Mouse (Mus musculus): ENCODE data around the gene H2al1d. TPM values are rescaled to one million over a fixed set of nuclear protein-coding genes. Genes with fewer than 3 reads are reported as not detected.
"Not testable (repeated sequence)": the region's sequence is repeated elsewhere in the genome, so short reads cannot be mapped to it uniquely, and the experiment has no call there.

The H2al1d gene
- not detected in 2 replicates for polyA plus RNA-seq (2014; fragmentation: Nextera tagmentation; extraction: Ambion mirVana)

- H3K9ac ChIP-seq (ENCODE audit: low read length); H3K4me1 ChIP-seq (ENCODE audit: control insufficient read depth in 2 of 2, insufficient read depth in 2 of 2, low read length in 2 of 2); H3K27ac ChIP-seq (replicated peaks in 1 of 2; ENCODE audit: control insufficient read depth in 1 of 2, insufficient read depth in 1 of 2, low read depth in 2 of 2, low read length in 2 of 2); H3K4me2 ChIP-seq (ENCODE audit: low read length); H3K9me3 ChIP-seq (ENCODE audit: control insufficient read depth, low read length); H3K36me3 ChIP-seq (ENCODE audit: control insufficient read depth, insufficient read depth, low read length); ATAC-seq (ENCODE audit: insufficient number of reproducible peaks, insufficient read depth, low FRiP score, low read depth); H3K27me3 ChIP-seq (ENCODE audit: control insufficient read depth, insufficient read depth, low read length); H3K4me3 ChIP-seq (ENCODE audit: control insufficient read depth in 1 of 2, insufficient read depth in 1 of 2, low read depth in 1 of 2, low read length in 2 of 2): not testable (repeated sequence)
- WGBS, result no CpG with 5 or more reads among the region's 6 CpGs
Observed at GRCm38 (mm10) chrX:11308524-11308923, at the start of gene H2al1d. Gene H2al1d, plus strand, starts transcription at chrX:11308824.

GRCm38 (mm10) chrX:11264918-11265317 is 43.7 kb upstream of the H2al1d start:
- Histone ChIP-seq H3K4me1 (ENCODE audit: control insufficient read depth in 2 of 2, insufficient read depth in 2 of 2, low read length in 2 of 2) (no peaks in the 10 kb centered on the region), H3K4me2 (ENCODE audit: low read length) (no peak overlapping the region), H3K36me3 (ENCODE audit: control insufficient read depth, insufficient read depth, low read length) (no peaks in the 10 kb centered on the region), H3K9ac (ENCODE audit: low read length) (no peak overlapping the region), H3K9me3 (ENCODE audit: control insufficient read depth, low read length) (no peaks in the 10 kb centered on the region), H3K27ac (replicated peaks in 1 of 2; ENCODE audit: control insufficient read depth in 1 of 2, insufficient read depth in 1 of 2, low read depth in 2 of 2, low read length in 2 of 2) (no peak overlapping the region), H3K4me3 (ENCODE audit: control insufficient read depth in 1 of 2, insufficient read depth in 1 of 2, low read depth in 1 of 2, low read length in 2 of 2) (no peak overlapping the region), H3K27me3 (ENCODE audit: control insufficient read depth, insufficient read depth, low read length) (peaks cover 5% of the 10 kb centered on the region)
- no peak for ATAC-seq (ENCODE audit: insufficient number of reproducible peaks, insufficient read depth, low FRiP score, low read depth)
- WGBS, result 69% methylated on average over 8 of the region's 8 CpGs

- no peaks in the 10 kb centered on the region for H3K4me1 ChIP-seq (ENCODE audit: control insufficient read depth in 2 of 2, insufficient read depth in 2 of 2, low read length in 2 of 2)
- H3K27ac ChIP-seq (replicated peaks in 1 of 2; ENCODE audit: control insufficient read depth in 1 of 2, insufficient read depth in 1 of 2, low read depth in 2 of 2, low read length in 2 of 2), result no peak overlapping the region
- H3K4me3 ChIP-seq (ENCODE audit: control insufficient read depth in 1 of 2, insufficient read depth in 1 of 2, low read depth in 1 of 2, low read length in 2 of 2), result no peak overlapping the region
- 47% methylated on average over 7 of the region's 7 CpGs for WGBS
- H3K4me2 ChIP-seq (ENCODE audit: low read length), result no peak overlapping the region
- H3K9me3 ChIP-seq (ENCODE audit: control insufficient read depth, low read length), result no peaks in the 10 kb centered on the region
- peaks cover 5% of the 10 kb centered on the region; the same call in 1 of the 2 replicates for H3K27me3 ChIP-seq (ENCODE audit: control insufficient read depth, insufficient read depth, low read length)
- H3K9ac ChIP-seq (ENCODE audit: low read length), result no peak overlapping the region
- no peaks in the 10 kb centered on the region for H3K36me3 ChIP-seq (ENCODE audit: control insufficient read depth, insufficient read depth, low read length)
- ATAC-seq (ENCODE audit: insufficient number of reproducible peaks, insufficient read depth, low FRiP score, low read depth), result no peak
Observed at GRCm38 (mm10) chrX:11267791-11268190, 40.8 kb upstream of the H2al1d start.

GRCm38 (mm10) chrX:11269074-11269473 is 39.5 kb upstream of the H2al1d start:
- Histone ChIP-seq H3K36me3 (ENCODE audit: control insufficient read depth, insufficient read depth, low read length) (no peaks in the 10 kb centered on the region), H3K4me2 (ENCODE audit: low read length) (no peak overlapping the region), H3K9me3 (ENCODE audit: control insufficient read depth, low read length) (no peaks in the 10 kb centered on the region), H3K27ac (replicated peaks in 1 of 2; ENCODE audit: control insufficient read depth in 1 of 2, insufficient read depth in 1 of 2, low read depth in 2 of 2, low read length in 2 of 2) (no peak overlapping the region), H3K9ac (ENCODE audit: low read length) (no peak overlapping the region), H3K4me1 (ENCODE audit: control insufficient read depth in 2 of 2, insufficient read depth in 2 of 2, low read length in 2 of 2) (no peaks in the 10 kb centered on the region), H3K27me3 (ENCODE audit: control insufficient read depth, insufficient read depth, low read length) (peaks cover 5% of the 10 kb centered on the region; the same call in 1 of the 2 replicates), H3K4me3 (ENCODE audit: control insufficient read depth in 1 of 2, insufficient read depth in 1 of 2, low read depth in 1 of 2, low read length in 2 of 2) (no peak overlapping the region)
- ATAC-seq (ENCODE audit: insufficient number of reproducible peaks, insufficient read depth, low FRiP score, low read depth), result no peak
- 73% methylated on average over 3 of the region's 3 CpGs for WGBS

GRCm38 (mm10) chrX:11273190-11273589 is 35.4 kb upstream of the H2al1d start:
- no peak overlapping the region for H3K27ac ChIP-seq (replicated peaks in 1 of 2; ENCODE audit: control insufficient read depth in 1 of 2, insufficient read depth in 1 of 2, low read depth in 2 of 2, low read length in 2 of 2)
- H3K9ac ChIP-seq (ENCODE audit: low read length), result no peak overlapping the region
- WGBS, result 79% methylated on average over 3 of the region's 3 CpGs
- H3K4me1 ChIP-seq (ENCODE audit: control insufficient read depth in 2 of 2, insufficient read depth in 2 of 2, low read length in 2 of 2), result no peaks in the 10 kb centered on the region
- H3K4me2 ChIP-seq (ENCODE audit: low read length), result no peak overlapping the region
- H3K4me3 ChIP-seq (ENCODE audit: control insufficient read depth in 1 of 2, insufficient read depth in 1 of 2, low read depth in 1 of 2, low read length in 2 of 2), result no peak overlapping the region
- no peak for ATAC-seq (ENCODE audit: insufficient number of reproducible peaks, insufficient read depth, low FRiP score, low read depth)
- peaks cover 5% of the 10 kb centered on the region; the same call in 1 of the 2 replicates for H3K27me3 ChIP-seq (ENCODE audit: control insufficient read depth, insufficient read depth, low read length)
- H3K9me3 ChIP-seq (ENCODE audit: control insufficient read depth, low read length), result no peaks in the 10 kb centered on the region
- H3K36me3 ChIP-seq (ENCODE audit: control insufficient read depth, insufficient read depth, low read length), result no peaks in the 10 kb centered on the region

- Histone ChIP-seq H3K4me1 (ENCODE audit: control insufficient read depth in 2 of 2, insufficient read depth in 2 of 2, low read length in 2 of 2) (no peaks in the 10 kb centered on the region), H3K9ac (ENCODE audit: low read length) (no peak overlapping the region), H3K27ac (replicated peaks in 1 of 2; ENCODE audit: control insufficient read depth in 1 of 2, insufficient read depth in 1 of 2, low read depth in 2 of 2, low read length in 2 of 2) (no peak overlapping the region), H3K27me3 (ENCODE audit: control insufficient read depth, insufficient read depth, low read length) (no peaks in the 10 kb centered on the region), H3K36me3 (ENCODE audit: control insufficient read depth, insufficient read depth, low read length) (no peaks in the 10 kb centered on the region), H3K4me3 (ENCODE audit: control insufficient read depth in 1 of 2, insufficient read depth in 1 of 2, low read depth in 1 of 2, low read length in 2 of 2) (no peak overlapping the region), H3K4me2 (ENCODE audit: low read length) (no peak overlapping the region), H3K9me3 (ENCODE audit: control insufficient read depth, low read length) (no peaks in the 10 kb centered on the region)
- ATAC-seq (ENCODE audit: insufficient number of reproducible peaks, insufficient read depth, low FRiP score, low read depth), result no peak
- WGBS, result 66% methylated on average over 6 of the region's 6 CpGs
Observed at GRCm38 (mm10) chrX:11277083-11277482, 31.5 kb upstream of the H2al1d start.

GRCm38 (mm10) chrX:11280741-11281140 is 27.9 kb upstream of the H2al1d start:
- ATAC-seq (ENCODE audit: insufficient number of reproducible peaks, insufficient read depth, low FRiP score, low read depth), result no peak
- H3K4me2 ChIP-seq (ENCODE audit: low read length), result no peak overlapping the region
- no peak overlapping the region for H3K27ac ChIP-seq (replicated peaks in 1 of 2; ENCODE audit: control insufficient read depth in 1 of 2, insufficient read depth in 1 of 2, low read depth in 2 of 2, low read length in 2 of 2)
- no peaks in the 10 kb centered on the region for H3K4me1 ChIP-seq (ENCODE audit: control insufficient read depth in 2 of 2, insufficient read depth in 2 of 2, low read length in 2 of 2)
- WGBS, result 55% methylated on average over 2 of the region's 2 CpGs
- no peak overlapping the region for H3K4me3 ChIP-seq (ENCODE audit: control insufficient read depth in 1 of 2, insufficient read depth in 1 of 2, low read depth in 1 of 2, low read length in 2 of 2)
- no peaks in the 10 kb centered on the region for H3K36me3 ChIP-seq (ENCODE audit: control insufficient read depth, insufficient read depth, low read length)
- no peak overlapping the region for H3K9ac ChIP-seq (ENCODE audit: low read length)
- H3K9me3 ChIP-seq (ENCODE audit: control insufficient read depth, low read length), result no peaks in the 10 kb centered on the region
- no peaks in the 10 kb centered on the region; the same call in 1 of the 2 replicates for H3K27me3 ChIP-seq (ENCODE audit: control insufficient read depth, insufficient read depth, low read length)

- H3K27ac ChIP-seq (replicated peaks in 1 of 2; ENCODE audit: control insufficient read depth in 1 of 2, insufficient read depth in 1 of 2, low read depth in 2 of 2, low read length in 2 of 2), result no peak overlapping the region
- peak overlapping the region; percentile 18; the same call in 1 of the 2 replicates for H3K4me2 ChIP-seq (ENCODE audit: low read length)
- no peak for ATAC-seq (ENCODE audit: insufficient number of reproducible peaks, insufficient read depth, low FRiP score, low read depth)
- H3K9ac ChIP-seq (ENCODE audit: low read length), result no peak overlapping the region
- H3K4me1 ChIP-seq (ENCODE audit: control insufficient read depth in 2 of 2, insufficient read depth in 2 of 2, low read length in 2 of 2), result peaks cover 0 to 5% of the 10 kb centered on the region in 2 experiments; a peak in 2 of 4 replicates
- 42% methylated on average over 14 of the region's 14 CpGs for WGBS
- H3K27me3 ChIP-seq (ENCODE audit: control insufficient read depth, insufficient read depth, low read length), result peaks cover 4% of the 10 kb centered on the region; the same call in 1 of the 2 replicates
- no peak overlapping the region for H3K4me3 ChIP-seq (ENCODE audit: control insufficient read depth in 1 of 2, insufficient read depth in 1 of 2, low read depth in 1 of 2, low read length in 2 of 2)
- no peaks in the 10 kb centered on the region for H3K9me3 ChIP-seq (ENCODE audit: control insufficient read depth, low read length)
- H3K36me3 ChIP-seq (ENCODE audit: control insufficient read depth, insufficient read depth, low read length), result no peaks in the 10 kb centered on the region
Observed at GRCm38 (mm10) chrX:11288306-11288882, 20.2 kb upstream of the H2al1d start.

Data from heart, embryonic 14.5 days (tissue).